Mouse (Mus musculus) liver, embryonic 13.5 days (tissue): ENCODE data around the gene Rbpj. TPM values are rescaled to one million over a fixed set of nuclear protein-coding genes. Genes with fewer than 3 reads are reported as not detected.

Experiments
- ATAC-seq: fragments of 200-750 bp; cut with Nextera tagmentation; 2 replicates; pipeline ENCODE4 v1.8.0; 2017; ENCODE audit warnings: low read depth, mild to moderate bottlenecking, moderate number of reproducible peaks, moderate library complexity
- DNase-seq: peaks from one replicate; pipeline ENCODE4 v3.0.0; 2022
- H3K27ac ChIP-seq: fragments of 300-500 bp; sonication (generic); 2 replicates; pipeline ENCODE4 v1.5.1; 2015; ENCODE audit warnings: moderate library complexity, mild to moderate bottlenecking, inconsistent platforms
- H3K27me3 ChIP-seq: fragments of 300-500 bp; sonication (generic); 2 replicates; pipeline ENCODE4 v1.6.1; 2015; ENCODE audit warnings: mild to moderate bottlenecking, inconsistent platforms
- H3K36me3 ChIP-seq: fragments of 300-500 bp; sonication (generic); 2 replicates; pipeline ENCODE4 v1.6.1; 2015; ENCODE audit warnings: mild to moderate bottlenecking, inconsistent platforms
- H3K4me1 ChIP-seq: fragments of 300-500 bp; sonication (generic); replicated peaks from 2 replicates; pipeline ENCODE4 v1.6.1; 2015; ENCODE audit warnings: inconsistent platforms
- H3K4me2 ChIP-seq: fragments of 300-500 bp; sonication (generic); 2 replicates; pipeline ENCODE4 v1.6.1; 2015; ENCODE audit warnings: inconsistent platforms, mild to moderate bottlenecking, moderate library complexity
- H3K4me3 ChIP-seq: fragments of 300-500 bp; sonication (generic); replicated peaks from 2 replicates; pipeline ENCODE4 v1.5.1; 2015; ENCODE audit warnings: mild to moderate bottlenecking, inconsistent platforms
- H3K9ac ChIP-seq: fragments of 300-500 bp; sonication (generic); 2 replicates; pipeline ENCODE4 v1.6.1; 2015; ENCODE audit warnings: mild to moderate bottlenecking, inconsistent platforms
- H3K9me3 ChIP-seq: fragments of 300-500 bp; sonication (generic); replicated peaks from 2 replicates; pipeline ENCODE4 v1.6.1; 2016; ENCODE audit warnings: inconsistent platforms
- WGBS: fragments of 180-500 bp; shearing (Covaris S2); methylation state at CpG from one replicate; pipeline ENCODE4 v1.1.7; 2015; ENCODE audit not compliant: insufficient replicate concordance; 5-methylcytosine and 5-hydroxymethylcytosine counted together
- polyA plus RNA-seq: library from polyadenylated mRNA; unstranded; fragments of >200 nt; fragmentation: Nextera tagmentation; extraction: Ambion mirVana; gene quantifications from 2 replicates; pipeline ENCODE4 v1.2.1, GENCODE M21; 2015

Gene Rbpj
- polyA plus RNA-seq, 1 experiment from 2014 or later, result 7.4 TPM

DNA sequence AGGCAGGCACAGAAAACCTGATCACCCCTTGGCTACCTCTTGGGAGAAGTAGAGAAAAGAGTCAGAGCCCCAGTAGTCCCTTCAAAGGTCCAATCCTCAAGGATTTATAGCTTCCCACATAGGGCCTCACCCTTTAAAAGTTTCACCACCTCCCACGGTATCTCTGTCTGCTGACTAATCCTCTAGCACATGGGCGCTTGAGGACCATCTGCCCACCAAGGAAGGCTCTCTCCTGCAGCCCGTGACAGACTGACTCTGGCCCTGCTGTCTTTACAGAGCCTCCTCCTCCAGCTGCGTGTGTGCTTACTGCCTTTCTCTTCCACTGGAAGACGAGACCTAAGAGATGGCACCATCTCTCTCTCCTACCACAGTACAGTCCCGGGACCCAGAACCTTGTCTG lies 213.7 kb downstream of the Rbpj start:
- 51% methylated on average over 6 of the region's 6 CpGs for WGBS

DNA sequence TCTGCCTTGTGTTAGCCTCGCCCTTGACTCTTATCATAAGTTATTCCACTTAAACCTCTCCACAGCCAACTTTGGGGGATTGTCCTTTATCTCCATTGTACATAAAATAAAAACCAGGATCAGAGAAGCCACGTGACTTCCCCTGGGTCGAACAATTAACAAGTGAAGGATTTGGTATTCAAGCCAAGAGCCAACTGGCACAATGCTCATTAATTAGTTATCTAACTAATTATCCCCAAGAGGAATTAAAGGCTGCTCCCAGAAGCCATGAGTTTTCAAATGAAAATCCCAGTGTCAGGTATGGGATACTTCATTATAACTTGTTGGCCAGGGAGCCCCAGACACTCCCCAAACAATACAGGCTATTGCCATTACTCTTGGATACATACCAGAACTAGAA lies 218.0 kb downstream of the Rbpj start:
- Histone ChIP-seq H3K27me3 (0 out of 2 replicates have a peak, but pooled peaks cover under 1% of the 10 kb centered on the region), H3K4me1 (0 out of 2 replicates have a peak, but pooled peaks cover 4% of the 10 kb centered on the region), H3K9ac (no peak overlapping the region), H3K36me3 (no peaks in the 10 kb centered on the region), H3K27ac (no peak overlapping the region), H3K9me3 (no peaks in the 10 kb centered on the region), H3K4me2 (no peak overlapping the region), H3K4me3 (no peak overlapping the region)
- WGBS, result 43% methylated on average over 3 of the region's 3 CpGs
- no peak for ATAC-seq
- no peak for DNase-seq

More for the DNA sequence above, 213.7 kb downstream of the Rbpj start:
- Histone ChIP-seq H3K36me3 (no peaks in the 10 kb centered on the region), H3K27me3 (0 out of 2 replicates have a peak, but pooled peaks cover 8% of the 10 kb centered on the region), H3K9me3 (no peaks in the 10 kb centered on the region), H3K9ac (no peak overlapping the region), H3K4me3 (no peak overlapping the region), H3K4me1 (no peaks in the 10 kb centered on the region), H3K27ac (no peak overlapping the region), H3K4me2 (no peak overlapping the region)
- DNase-seq (no peak), ATAC-seq (no peak)

DNA sequence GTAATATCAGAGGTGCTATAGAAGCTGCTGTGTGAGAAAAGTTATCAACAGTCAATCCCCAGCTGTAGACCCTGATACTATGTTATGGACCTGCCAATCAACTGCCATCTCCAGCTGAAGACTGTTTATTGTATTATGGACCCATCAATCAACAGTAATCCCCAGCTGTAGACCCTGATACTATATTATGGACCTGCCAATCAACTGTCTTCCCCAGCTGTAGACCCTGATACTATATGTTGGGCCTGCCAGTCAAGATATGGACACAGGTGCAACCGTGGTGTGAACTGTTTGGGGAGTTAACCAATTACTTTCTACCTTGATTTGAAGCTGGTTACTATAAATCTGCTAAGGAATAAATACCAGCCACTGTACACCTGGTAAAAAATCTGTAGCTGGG lies 218.5 kb downstream of the Rbpj start:
- DNase-seq (no peak), ATAC-seq (no peak)
- H3K4me3 ChIP-seq, result no peak overlapping the region
- no peak overlapping the region for H3K27ac ChIP-seq
- H3K9ac ChIP-seq, result no peak overlapping the region
- H3K36me3 ChIP-seq, result no peaks in the 10 kb centered on the region
- H3K4me2 ChIP-seq, result no peak overlapping the region
- 0 out of 2 replicates have a peak, but pooled peaks cover 4% of the 10 kb centered on the region for H3K4me1 ChIP-seq
- no peaks in the 10 kb centered on the region for H3K27me3 ChIP-seq
- WGBS, result 69% methylated on average over 1 of the region's 1 CpGs
- no peaks in the 10 kb centered on the region for H3K9me3 ChIP-seq

DNA sequence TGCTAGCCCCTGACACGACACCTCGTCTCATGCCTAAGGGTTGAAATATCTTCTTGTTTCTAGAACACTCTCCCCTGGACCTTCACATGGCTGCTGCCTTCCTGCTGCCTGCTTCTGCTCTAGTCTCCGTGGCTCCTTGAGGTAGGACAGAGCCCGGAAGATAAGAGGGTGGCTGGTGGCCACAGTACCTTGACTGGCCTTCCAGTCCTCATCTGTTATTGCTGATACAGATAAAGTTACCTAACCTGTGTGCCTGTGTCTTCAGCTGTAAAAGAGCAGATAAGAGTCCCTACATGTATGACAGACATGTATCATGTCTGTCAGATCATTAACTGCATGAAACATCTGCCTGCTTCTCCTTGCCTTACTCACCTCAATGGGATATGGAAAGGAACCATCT lies 219.7 kb downstream of the Rbpj start:
- Histone ChIP-seq H3K27me3 (no peaks in the 10 kb centered on the region), H3K9ac (no peak overlapping the region), H3K27ac (no peak overlapping the region), H3K4me1 (0 out of 2 replicates have a peak, but pooled peaks cover 4% of the 10 kb centered on the region), H3K4me2 (no peak overlapping the region), H3K4me3 (no peak overlapping the region), H3K36me3 (no peaks in the 10 kb centered on the region), H3K9me3 (no peaks in the 10 kb centered on the region)
- DNase-seq, result no peak
- 26% methylated on average over 4 of the region's 4 CpGs for WGBS
- ATAC-seq, result no peak; the same call in 1 of the 2 replicates

DNA sequence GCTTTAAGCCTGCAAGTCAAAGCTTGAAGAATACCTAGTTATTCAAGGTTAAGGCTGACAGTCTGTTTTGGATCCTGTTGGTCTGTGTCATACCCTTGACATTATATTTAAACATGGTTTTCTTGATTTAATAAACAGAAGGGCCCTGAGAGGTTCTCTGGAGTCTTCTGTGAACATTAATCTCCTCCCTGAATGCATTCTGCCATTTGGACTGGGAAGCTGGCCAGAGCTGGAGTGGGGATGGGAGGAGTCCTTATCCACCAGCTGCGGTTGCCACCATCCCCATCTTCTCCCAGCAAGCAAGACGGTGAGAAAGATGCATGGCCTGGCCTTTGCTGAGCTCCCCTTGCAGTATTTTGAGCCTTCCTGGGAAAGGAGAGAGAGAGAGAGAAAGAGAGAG lies 220.4 kb downstream of the Rbpj start:
- DNase-seq, result no peak
- no peak for ATAC-seq
- H3K9me3 ChIP-seq, result no peaks in the 10 kb centered on the region
- H3K4me1 ChIP-seq, result 0 out of 2 replicates have a peak, but pooled peaks cover 4% of the 10 kb centered on the region
- H3K27me3 ChIP-seq, result no peaks in the 10 kb centered on the region
- H3K36me3 ChIP-seq, result no peaks in the 10 kb centered on the region
- no peak overlapping the region for H3K4me2 ChIP-seq
- no peak overlapping the region for H3K4me3 ChIP-seq
- 83% methylated on average over 2 of the region's 2 CpGs for WGBS
- H3K27ac ChIP-seq, result no peak overlapping the region
- no peak overlapping the region for H3K9ac ChIP-seq

DNA sequence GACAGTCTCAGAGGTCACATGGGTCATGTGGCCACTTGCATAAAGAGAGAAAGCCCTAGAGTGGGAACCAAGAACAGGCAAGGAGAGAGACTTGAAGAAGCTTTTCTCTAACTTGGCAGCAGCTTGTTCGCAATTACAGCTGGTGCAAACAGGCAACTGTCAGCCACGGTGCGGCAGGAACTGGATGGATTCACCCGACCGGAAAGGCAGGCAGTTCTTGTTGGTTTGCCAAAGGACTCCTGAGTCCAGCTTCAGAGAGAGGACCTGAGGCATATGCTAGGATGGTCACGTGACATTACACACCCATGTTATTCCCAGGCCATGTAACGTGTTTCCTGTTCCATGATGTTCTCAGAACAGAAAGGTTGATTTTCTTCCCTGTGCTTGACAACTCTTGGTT lies 222.4 kb downstream of the Rbpj start:
- no peaks in the 10 kb centered on the region for H3K9me3 ChIP-seq
- 81% methylated on average over 7 of the region's 7 CpGs for WGBS
- DNase-seq, result no peak

DNA sequence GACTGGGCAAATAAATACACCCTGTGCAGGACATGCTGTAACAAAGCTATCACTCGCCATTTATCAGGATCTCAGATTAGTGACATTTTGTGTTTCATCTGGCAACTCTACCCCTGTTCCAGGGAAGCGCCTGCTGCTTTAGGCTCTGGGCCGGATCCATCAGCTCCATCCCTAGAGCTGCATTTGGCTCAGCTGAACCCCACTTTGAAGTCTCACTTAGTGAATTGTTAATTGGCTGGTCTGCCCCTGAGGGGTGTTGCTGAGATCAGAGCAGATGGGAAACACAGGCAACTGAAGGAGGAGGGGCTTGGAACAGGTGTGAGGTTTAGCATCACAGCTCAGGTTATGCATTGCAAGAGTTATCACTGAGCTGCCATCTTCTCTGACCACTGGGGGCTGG lies 225.6 kb downstream of the Rbpj start:
- H3K4me3 ChIP-seq, result no peak overlapping the region
- ATAC-seq (no peak), DNase-seq (no peak)
- H3K4me1 ChIP-seq, result no peaks in the 10 kb centered on the region
- H3K36me3 ChIP-seq, result no peaks in the 10 kb centered on the region
- no peaks in the 10 kb centered on the region for H3K9me3 ChIP-seq
- no peak overlapping the region for H3K27ac ChIP-seq
- no peak overlapping the region for H3K9ac ChIP-seq
- H3K27me3 ChIP-seq, result no peaks in the 10 kb centered on the region
- no peak overlapping the region for H3K4me2 ChIP-seq
- WGBS, result 49% methylated on average over 3 of the region's 3 CpGs

More for the DNA sequence above, 222.4 kb downstream of the Rbpj start:
- H3K4me3 ChIP-seq, result no peak overlapping the region
- 0 out of 2 replicates have a peak, but pooled peaks cover 4% of the 10 kb centered on the region for H3K4me1 ChIP-seq
- no peak overlapping the region for H3K9ac ChIP-seq
- H3K36me3 ChIP-seq, result no peaks in the 10 kb centered on the region
- no peaks in the 10 kb centered on the region for H3K27me3 ChIP-seq
- H3K27ac ChIP-seq, result no peak overlapping the region
- no peak for ATAC-seq
- H3K4me2 ChIP-seq, result no peak overlapping the region

DNA sequence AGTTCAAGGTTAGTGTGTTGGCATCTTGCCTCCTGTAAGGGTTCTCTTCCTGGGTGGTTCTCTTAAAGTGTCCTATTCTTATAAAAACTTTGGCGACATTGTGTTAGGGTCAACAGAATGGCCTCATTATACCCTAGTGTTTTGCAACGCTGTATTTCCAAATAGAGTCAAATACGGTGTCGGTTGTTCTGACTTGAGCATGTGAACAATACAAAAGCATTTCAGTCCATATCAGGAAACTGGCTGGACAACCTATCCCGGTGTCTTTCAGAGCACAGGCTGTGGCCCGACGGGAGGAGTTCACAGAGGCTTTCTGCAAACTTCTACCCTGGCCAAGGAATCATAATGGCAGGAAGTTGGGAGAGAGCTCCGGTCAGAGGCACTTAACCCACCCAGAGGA lies 226.1 kb downstream of the Rbpj start:
- ATAC-seq, result no peak
- WGBS, result 56% methylated on average over 8 of the region's 8 CpGs

DNA sequence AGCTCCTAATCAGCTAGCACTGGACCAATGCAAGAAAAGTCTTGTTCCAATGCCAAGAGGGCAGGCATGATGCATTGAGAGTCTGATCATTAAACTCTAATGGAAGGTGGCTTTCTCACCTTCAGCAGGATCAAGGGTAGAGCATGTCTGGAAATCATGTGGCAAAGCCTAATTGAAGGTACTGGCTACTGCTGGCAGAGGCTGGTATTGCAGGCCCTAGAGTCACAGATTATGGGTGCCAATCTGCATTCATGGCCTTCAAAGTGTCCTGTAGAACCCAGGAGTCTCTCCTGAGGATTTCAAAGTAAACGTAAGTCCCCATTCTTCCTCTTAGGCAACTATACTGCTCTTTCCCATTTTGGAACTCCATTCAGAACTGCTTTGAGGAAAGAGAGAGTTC lies 226.7 kb downstream of the Rbpj start:
- 77% methylated on average over 1 of the region's 1 CpGs for WGBS
- no peaks in the 10 kb centered on the region for H3K27me3 ChIP-seq
- no peak overlapping the region for H3K4me2 ChIP-seq
- no peak overlapping the region for H3K9ac ChIP-seq
- DNase-seq (no peak), ATAC-seq (no peak)
- H3K4me3 ChIP-seq, result no peak overlapping the region
- H3K9me3 ChIP-seq, result no peaks in the 10 kb centered on the region
- H3K36me3 ChIP-seq, result no peaks in the 10 kb centered on the region
- no peaks in the 10 kb centered on the region for H3K4me1 ChIP-seq
- H3K27ac ChIP-seq, result no peak overlapping the region

More for the DNA sequence above, 226.1 kb downstream of the Rbpj start:
- no peak overlapping the region for H3K27ac ChIP-seq
- DNase-seq, result no peak
- no peaks in the 10 kb centered on the region for H3K27me3 ChIP-seq
- no peak overlapping the region for H3K9ac ChIP-seq
- no peak overlapping the region for H3K4me2 ChIP-seq
- no peak overlapping the region for H3K4me3 ChIP-seq
- no peaks in the 10 kb centered on the region for H3K36me3 ChIP-seq
- no peaks in the 10 kb centered on the region for H3K9me3 ChIP-seq
- H3K4me1 ChIP-seq, result no peaks in the 10 kb centered on the region

DNA sequence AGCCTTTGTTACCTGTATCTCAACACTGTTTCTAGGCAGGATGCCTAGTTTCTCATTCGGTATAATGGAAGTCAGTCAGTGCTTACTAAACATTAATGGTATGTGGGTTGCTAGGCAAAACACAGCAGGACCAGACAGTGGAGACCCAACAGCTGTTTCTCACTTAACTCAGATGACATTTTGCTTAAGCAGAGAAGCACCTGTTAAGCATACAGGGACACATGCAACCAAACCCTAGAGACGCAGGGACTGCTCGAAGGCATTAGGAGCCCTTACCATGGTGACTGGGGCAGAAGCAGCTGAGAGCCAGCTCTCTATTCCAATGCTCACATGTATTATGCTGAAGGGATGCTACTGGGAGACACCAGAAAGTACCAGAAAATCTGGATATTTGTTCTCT lies 230.7 kb downstream of the Rbpj start:
- H3K4me3 ChIP-seq, result no peak overlapping the region
- no peak overlapping the region for H3K27ac ChIP-seq
- ATAC-seq, result no peak

DNA sequence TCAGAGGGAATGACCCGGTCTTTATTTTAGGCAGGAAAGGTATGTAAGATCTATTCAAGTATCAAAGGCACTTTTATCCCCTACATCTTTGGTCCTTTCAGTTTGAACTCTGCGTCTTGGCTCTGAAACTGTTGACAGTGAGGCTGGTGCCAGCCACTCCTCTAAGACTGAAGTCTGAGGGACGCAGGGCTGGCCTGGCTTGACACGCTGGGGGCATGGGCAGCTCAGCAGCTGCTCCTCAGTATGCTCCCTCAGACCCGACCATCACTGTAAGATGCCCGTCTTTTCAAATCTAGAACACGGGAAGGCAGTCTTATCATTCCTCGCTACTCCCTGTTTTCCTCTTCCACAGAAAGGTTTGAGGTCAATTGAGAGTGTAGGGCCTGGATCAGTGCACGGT lies 231.8 kb downstream of the Rbpj start:
- Histone ChIP-seq H3K9ac (no peak overlapping the region), H3K27me3 (no peaks in the 10 kb centered on the region), H3K27ac (no peak overlapping the region), H3K9me3 (0 out of 2 replicates have a peak, but pooled peaks cover 5% of the 10 kb centered on the region), H3K4me1 (no peaks in the 10 kb centered on the region), H3K4me3 (no peak overlapping the region), H3K36me3 (no peaks in the 10 kb centered on the region), H3K4me2 (no peak overlapping the region)
- DNase-seq (no peak), ATAC-seq (no peak)
- 60% methylated on average over 9 of the region's 9 CpGs for WGBS

More for the DNA sequence above, 230.7 kb downstream of the Rbpj start:
- no peak overlapping the region for H3K9ac ChIP-seq
- H3K27me3 ChIP-seq, result no peaks in the 10 kb centered on the region
- H3K36me3 ChIP-seq, result no peaks in the 10 kb centered on the region
- 77% methylated on average over 3 of the region's 3 CpGs for WGBS
- no peaks in the 10 kb centered on the region for H3K4me1 ChIP-seq
- H3K9me3 ChIP-seq, result 0 out of 2 replicates have a peak, but pooled peaks cover 5% of the 10 kb centered on the region
- no peak for DNase-seq
- H3K4me2 ChIP-seq, result no peak overlapping the region

DNA sequence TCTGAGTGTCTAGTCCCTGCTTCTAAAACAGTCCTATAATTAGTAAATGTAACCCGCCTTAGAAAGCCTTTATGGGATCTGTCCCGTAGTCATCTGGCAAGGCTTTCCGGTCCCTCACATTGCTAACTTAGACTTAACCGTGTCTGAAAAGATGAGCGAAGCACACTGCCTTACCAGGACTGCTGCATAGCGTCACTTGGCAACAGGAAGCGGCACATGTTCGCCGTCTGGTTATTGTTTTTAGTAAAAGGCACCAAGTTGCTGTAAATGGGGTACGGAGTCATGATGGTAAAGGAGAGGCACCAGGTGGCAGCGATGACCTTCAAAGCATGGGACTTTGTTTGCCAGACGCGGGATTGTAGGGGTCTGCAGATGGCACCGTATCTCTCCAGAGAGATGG lies 236.7 kb downstream of the Rbpj start:
- 0 out of 2 replicates have a peak, but pooled peaks cover 5% of the 10 kb centered on the region for H3K9me3 ChIP-seq
- no peak overlapping the region for H3K4me3 ChIP-seq
- H3K36me3 ChIP-seq, result no peaks in the 10 kb centered on the region
- H3K4me2 ChIP-seq, result no peak overlapping the region
- DNase-seq, result no peak
- H3K9ac ChIP-seq, result no peak overlapping the region
- H3K27ac ChIP-seq, result no peak overlapping the region
- 79% methylated on average over 14 of the region's 14 CpGs for whole genome bisulfite sequencing
- no peak for ATAC-seq
- no peaks in the 10 kb centered on the region for H3K4me1 ChIP-seq
- no peaks in the 10 kb centered on the region for H3K27me3 ChIP-seq
